Mouse (Mus musculus) olfactory bulb, adult 2 months (tissue): ENCODE measurements around the gene Rgl1. TPM values are rescaled to one million over a fixed set of nuclear protein-coding genes. Genes with fewer than 3 reads are reported as not detected.

Experiments
- H3K27ac ChIP-seq: fragments of 200-500 bp; 2 replicates; pipeline ENCODE4 v1.5.1; 2012; ENCODE audit warnings: low read depth, low read length; ENCODE audit not compliant: insufficient read depth
- H3K4me1 ChIP-seq: fragments of 200-500 bp; 2 replicates; pipeline ENCODE4 v1.6.1; 2012; ENCODE audit warnings: low read length; ENCODE audit not compliant: control insufficient read depth, insufficient read depth
- H3K4me3 ChIP-seq: fragments of 200-500 bp; 2 replicates; pipeline ENCODE4 v1.5.1; 2012; ENCODE audit warnings: mild to moderate bottlenecking, low read depth, low read length, moderate library complexity; ENCODE audit not compliant: insufficient read depth
- CTCF ChIP-seq: fragments of 200-500 bp; IDR thresholded peaks from 2 replicates; pipeline ENCODE4 v1.5.1; 2012; ENCODE audit warnings: low read depth, mild to moderate bottlenecking, low read length, moderate library complexity; ENCODE audit not compliant: insufficient read depth
- POLR2A ChIP-seq: fragments of 200-500 bp; IDR thresholded peaks from 2 replicates; pipeline ENCODE4 v1.6.1; 2012; ENCODE audit warnings: mild to moderate bottlenecking, low read depth, low read length, moderate library complexity; ENCODE audit not compliant: insufficient read depth
- WGBS: fragments of 180-500 bp; shearing (Covaris S2); methylation state at CpG from one replicate; pipeline ENCODE4 v1.1.7; 2018; 5-methylcytosine and 5-hydroxymethylcytosine counted together
- polyA plus RNA-seq: library from polyadenylated mRNA; stranded (reverse); fragments of >200 nt; gene quantifications from 2 replicates; pipeline ENCODE4 v1.2.4, GENCODE M21; 2012; ENCODE audit warnings: low replicate concordance; ENCODE audit not compliant: missing spikeins, insufficient read depth, insufficient read length

The Rgl1 gene
- polyA plus RNA-seq, 1 experiment, result not detected

GRCm38 (mm10) chr1:152681676-152682367, 84.3 kb downstream of the Rgl1 start:
- Histone ChIP-seq H3K27ac (no peak overlapping the region), H3K4me1 (peaks cover 14% of the 10 kb centered on the region), H3K4me3 (no peak overlapping the region)
- WGBS, result 74% methylated on average over 6 of the region's 6 CpGs
- TF ChIP-seq POLR2A, result no peak
- no peak for TF ChIP-seq CTCF

- WGBS, result 83% methylated on average over 8 of the region's 8 CpGs
- peaks cover 14% of the 10 kb centered on the region for H3K4me1 ChIP-seq
- no peak overlapping the region for H3K27ac ChIP-seq
- TF ChIP-seq CTCF (no peak), POLR2A (no peak)
- H3K4me3 ChIP-seq, result no peak overlapping the region
These were observed 85.0 kb downstream of the Rgl1 start for GRCm38 (mm10) chr1:152681116-152681515.

GRCm38 (mm10) chr1:152678451-152678850, 87.7 kb downstream of the Rgl1 start:
- H3K4me3 ChIP-seq, result no peak overlapping the region
- H3K27ac ChIP-seq, result no peak overlapping the region
- TF ChIP-seq CTCF (peak; percentile 22; the same call in 1 of the 2 replicates), POLR2A (no peak)
- H3K4me1 ChIP-seq, result peaks cover 14% of the 10 kb centered on the region
- 59% methylated on average over 5 of the region's 5 CpGs for WGBS

GRCm38 (mm10) chr1:152677482-152678211, 88.5 kb downstream of the Rgl1 start:
- no peak overlapping the region for H3K4me3 ChIP-seq
- H3K4me1 ChIP-seq, result peaks cover 10% of the 10 kb centered on the region
- no peak for TF ChIP-seq POLR2A
- TF ChIP-seq CTCF, result no peak
- 58% methylated on average over 12 of the region's 12 CpGs for WGBS
- H3K27ac ChIP-seq, result no peak overlapping the region

GRCm38 (mm10) chr1:152669446-152670180, 96.5 kb downstream of the Rgl1 start:
- WGBS, result 51% methylated on average over 8 of the region's 8 CpGs
- TF ChIP-seq CTCF (no peak), POLR2A (no peak)
- Histone ChIP-seq H3K4me3 (no peak overlapping the region), H3K27ac (no peak overlapping the region), H3K4me1 (peaks cover 4% of the 10 kb centered on the region; the same call in 1 of the 2 replicates)

- no peak for TF ChIP-seq POLR2A
- no peak for TF ChIP-seq CTCF
These were observed 105.7 kb downstream of the Rgl1 start for GRCm38 (mm10) chr1:152660436-152660835.

GRCm38 (mm10) chr1:152659961-152660360, 106.2 kb downstream of the Rgl1 start:
- peaks cover 6% of the 10 kb centered on the region for H3K4me1 ChIP-seq
- WGBS, result 47% methylated on average over 4 of the region's 4 CpGs
- H3K27ac ChIP-seq, result no peak overlapping the region
- H3K4me3 ChIP-seq, result no peak overlapping the region
- TF ChIP-seq CTCF (no peak), POLR2A (no peak)

More at GRCm38 (mm10) chr1:152660436-152660835, 105.7 kb downstream of the Rgl1 start:
- no peak overlapping the region for H3K4me3 ChIP-seq
- H3K27ac ChIP-seq, result peak overlapping the region; percentile 75
- 86% methylated on average over 7 of the region's 7 CpGs for WGBS
- peaks cover 6% of the 10 kb centered on the region for H3K4me1 ChIP-seq

- 56% methylated on average over 6 of the region's 6 CpGs for WGBS
- TF ChIP-seq CTCF (no peak), POLR2A (no peak)
- H3K27ac ChIP-seq, result no peak overlapping the region
These were observed 109.5 kb downstream of the Rgl1 start for GRCm38 (mm10) chr1:152656601-152657000.

More at GRCm38 (mm10) chr1:152656601-152657000, 109.5 kb downstream of the Rgl1 start:
- peaks cover 6% of the 10 kb centered on the region for H3K4me1 ChIP-seq
- H3K4me3 ChIP-seq, result no peak overlapping the region
